Mouse (Mus musculus): Measurements from ENCODE around the gene Ebf3. TPM values are rescaled to one million over a fixed set of nuclear protein-coding genes. Genes with fewer than 3 reads are reported as not detected.

The Ebf3 gene
- polyA plus RNA-seq, 1 experiment from 2014 or later: 1.6 TPM

DNA sequence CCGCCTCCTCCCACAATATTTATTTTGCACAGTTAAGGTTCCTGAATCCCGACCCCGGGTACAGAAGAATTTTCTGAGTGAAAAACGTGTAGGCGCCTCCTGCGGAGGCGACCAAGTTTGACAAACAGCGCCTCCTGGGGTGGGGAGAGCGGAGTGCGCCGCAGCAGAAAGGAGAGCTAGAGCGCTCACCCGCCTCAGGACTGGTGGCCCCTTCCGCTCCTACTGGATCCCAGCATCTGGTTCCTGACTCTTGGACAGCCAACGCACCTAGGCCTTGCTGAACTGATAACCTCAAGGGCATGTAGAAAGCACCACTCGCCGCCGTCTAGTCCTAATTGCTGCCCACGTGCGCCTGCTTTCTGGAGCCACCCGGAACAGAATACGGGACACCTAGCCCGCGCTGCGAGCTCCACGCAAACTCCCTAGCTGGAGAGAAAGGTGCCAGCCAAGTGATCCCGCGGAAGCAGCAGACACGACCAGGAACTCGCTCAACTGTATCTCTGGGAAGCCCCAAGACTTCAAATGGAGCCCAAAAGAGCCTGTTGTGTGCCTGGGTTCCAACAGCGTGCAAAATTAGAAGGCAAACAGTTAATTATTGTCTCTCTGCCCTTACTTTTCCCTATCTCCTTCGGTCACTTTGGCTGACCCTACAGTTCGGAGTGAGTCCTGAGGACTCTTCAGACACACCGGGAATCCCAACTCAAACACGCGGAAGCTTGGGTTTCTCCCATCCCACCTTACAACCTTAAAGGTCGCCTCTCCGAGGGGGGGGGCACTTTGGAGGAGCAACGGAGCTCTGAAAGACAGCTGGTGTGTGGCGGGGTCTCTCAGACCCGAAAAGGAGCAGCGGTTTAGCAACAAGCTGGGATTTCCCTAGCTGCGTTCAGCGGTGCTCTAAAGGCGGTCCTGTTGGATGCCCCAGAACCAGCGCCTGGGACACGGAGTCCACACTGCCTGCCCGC is 5.0 kb upstream of the Ebf3 start:
- H3K36me3 ChIP-seq (ENCODE audit: control insufficient read depth, insufficient read depth, low read length): no peaks in the 10 kb centered on the region
- no peak overlapping the region for H3K4me2 ChIP-seq (replicated peaks; ENCODE audit: low read depth, low read length)
- H3K9ac ChIP-seq (replicated peaks; ENCODE audit: low read depth, low read length): no peak overlapping the region
- no peak overlapping the region for H3K4me3 ChIP-seq (ENCODE audit: low read depth, low read length)
- peaks cover 82% of the 10 kb centered on the region for H3K27me3 ChIP-seq (ENCODE audit: control insufficient read depth, insufficient read depth, low read length)
- peaks cover 13% of the 10 kb centered on the region for H3K4me1 ChIP-seq (ENCODE audit: control insufficient read depth, insufficient read depth, low read length)
- ATAC-seq (ENCODE audit: insufficient number of reproducible peaks, insufficient read depth, low FRiP score, low read depth): peak; percentile 16; the same call in 1 of the 2 replicates
- H3K9me3 ChIP-seq (ENCODE audit: control insufficient read depth, low read depth, low read length): no peaks in the 10 kb centered on the region
- under 1% methylated on average over 48 of the region's 48 CpGs for WGBS
- H3K27ac ChIP-seq (ENCODE audit: low read length): no peak overlapping the region

DNA sequence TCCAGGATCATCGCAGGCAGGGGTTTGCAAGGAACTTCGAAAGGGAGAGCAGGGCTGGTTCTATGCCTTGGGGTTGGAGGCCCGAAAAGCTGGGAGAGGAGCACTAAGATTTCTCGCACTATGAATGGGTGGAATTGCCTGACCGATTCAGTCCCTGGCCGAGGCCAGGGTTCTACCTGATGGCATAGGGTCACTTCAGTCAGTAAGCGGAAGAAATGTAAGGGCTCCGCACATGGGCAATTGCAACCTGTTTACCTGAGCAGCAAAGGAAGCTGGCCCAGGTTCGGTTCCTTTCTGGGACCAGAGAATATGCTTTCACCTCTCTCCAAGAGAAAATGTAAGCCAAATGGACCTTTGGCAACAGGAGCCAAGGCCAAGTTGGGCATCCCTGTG is 4.1 kb upstream of the Ebf3 start:
- 7% methylated on average over 9 of the region's 9 CpGs for WGBS
- H3K4me2 ChIP-seq (replicated peaks; ENCODE audit: low read depth, low read length): no peak overlapping the region
- no peak overlapping the region for H3K27ac ChIP-seq (ENCODE audit: low read length)
- H3K36me3 ChIP-seq (ENCODE audit: control insufficient read depth, insufficient read depth, low read length): no peaks in the 10 kb centered on the region
- peaks cover 75% of the 10 kb centered on the region for H3K27me3 ChIP-seq (ENCODE audit: control insufficient read depth, insufficient read depth, low read length)
- no peak for ATAC-seq (ENCODE audit: insufficient number of reproducible peaks, insufficient read depth, low FRiP score, low read depth)
- H3K9me3 ChIP-seq (ENCODE audit: control insufficient read depth, low read depth, low read length): no peaks in the 10 kb centered on the region
- H3K4me3 ChIP-seq (ENCODE audit: low read depth, low read length): no peak overlapping the region
- H3K4me1 ChIP-seq (ENCODE audit: control insufficient read depth, insufficient read depth, low read length): peaks cover 18% of the 10 kb centered on the region
- no peak overlapping the region for H3K9ac ChIP-seq (replicated peaks; ENCODE audit: low read depth, low read length)

DNA sequence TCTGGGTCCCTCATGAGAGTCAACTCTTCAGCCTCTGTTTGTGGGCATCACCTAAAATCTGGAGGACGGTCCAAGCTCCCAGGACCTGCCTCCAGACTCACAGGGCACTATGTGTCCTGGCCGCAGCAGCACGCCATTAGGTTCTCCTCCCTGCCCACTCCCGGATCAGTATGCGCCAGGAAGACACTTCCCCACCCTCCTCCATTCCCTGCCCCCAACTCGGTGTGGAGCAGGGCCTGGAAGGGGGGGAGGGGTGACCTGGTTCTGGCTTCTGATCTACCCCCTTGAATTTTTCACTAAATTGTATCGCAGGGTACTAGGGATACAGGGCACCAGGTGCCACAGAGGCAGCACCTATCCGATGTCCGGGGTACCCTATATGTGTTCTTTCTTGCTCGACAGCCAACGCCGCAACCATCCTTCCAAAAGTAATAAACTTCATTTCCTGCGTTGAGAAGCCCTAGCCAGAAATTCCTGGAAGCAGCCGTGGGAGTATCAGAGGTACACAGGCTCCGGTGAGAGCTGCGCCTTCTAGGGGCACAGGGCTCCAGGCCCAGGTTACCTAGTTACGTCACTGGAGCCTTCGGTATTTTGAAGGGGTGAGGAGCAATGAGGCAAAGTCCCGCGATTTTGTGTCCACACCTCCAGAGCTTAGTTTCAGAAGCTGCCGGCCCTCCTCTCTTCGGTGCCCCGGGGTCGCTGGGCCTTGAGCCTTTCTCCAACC is 3.6 kb upstream of the Ebf3 start:
- Histone ChIP-seq H3K9me3 (ENCODE audit: control insufficient read depth, low read depth, low read length) (no peaks in the 10 kb centered on the region), H3K27me3 (ENCODE audit: control insufficient read depth, insufficient read depth, low read length) (peaks cover 69% of the 10 kb centered on the region), H3K9ac (replicated peaks; ENCODE audit: low read depth, low read length) (no peak overlapping the region), H3K4me1 (ENCODE audit: control insufficient read depth, insufficient read depth, low read length) (peaks cover 16% of the 10 kb centered on the region), H3K36me3 (ENCODE audit: control insufficient read depth, insufficient read depth, low read length) (no peaks in the 10 kb centered on the region), H3K4me3 (ENCODE audit: low read depth, low read length) (peak overlapping the region; percentile 3; the same call in 1 of the 2 replicates), H3K4me2 (replicated peaks; ENCODE audit: low read depth, low read length) (no peak overlapping the region; the same call in 1 of the 2 replicates), H3K27ac (ENCODE audit: low read length) (no peak overlapping the region)
- ATAC-seq (ENCODE audit: insufficient number of reproducible peaks, insufficient read depth, low FRiP score, low read depth): no peak
- 3% methylated on average over 24 of the region's 24 CpGs for WGBS

DNA sequence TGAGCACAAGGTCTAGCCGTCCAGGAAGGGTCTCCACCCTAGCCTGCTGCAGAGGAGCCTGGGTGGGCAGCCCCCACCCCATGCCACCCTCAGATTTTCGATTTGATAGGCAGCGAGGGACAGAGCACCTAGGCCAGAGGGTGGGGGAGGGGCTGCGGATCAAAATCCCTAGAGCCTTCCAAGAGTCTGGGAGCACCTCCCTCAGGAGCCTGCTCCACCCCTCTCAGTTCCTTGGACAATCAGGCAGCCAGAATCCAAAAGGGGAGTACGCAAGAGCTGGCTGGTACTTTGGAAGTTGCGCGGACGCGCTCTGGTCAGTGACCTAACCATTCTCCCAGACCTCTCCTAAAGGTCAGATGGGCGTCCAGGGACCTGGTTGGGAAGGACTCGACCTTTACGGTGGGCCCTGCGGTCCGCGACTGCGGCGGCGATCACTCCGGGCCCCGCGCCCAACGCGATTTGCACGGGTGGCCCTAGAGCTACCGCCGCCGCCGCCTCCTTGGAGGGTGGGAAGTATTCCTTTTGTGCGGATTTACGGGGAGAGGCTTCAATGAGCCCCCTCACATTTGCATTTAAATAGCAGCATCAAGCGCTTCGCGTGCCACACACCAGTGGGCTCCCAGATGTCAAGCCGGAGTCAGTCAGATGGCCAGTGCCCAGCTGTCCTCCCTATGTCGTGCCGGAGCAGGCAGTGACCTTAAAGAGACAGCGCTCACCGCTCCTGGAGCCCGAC is 2.8 kb upstream of the Ebf3 start:
- Histone ChIP-seq H3K4me2 (replicated peaks; ENCODE audit: low read depth, low read length) (no peak overlapping the region; the same call in 1 of the 2 replicates), H3K27ac (ENCODE audit: low read length) (no peak overlapping the region), H3K9ac (replicated peaks; ENCODE audit: low read depth, low read length) (no peak overlapping the region), H3K4me1 (ENCODE audit: control insufficient read depth, insufficient read depth, low read length) (0 out of 2 replicates have a peak, but pooled peaks cover 9% of the 10 kb centered on the region), H3K27me3 (ENCODE audit: control insufficient read depth, insufficient read depth, low read length) (peaks cover 66% of the 10 kb centered on the region), H3K36me3 (ENCODE audit: control insufficient read depth, insufficient read depth, low read length) (no peaks in the 10 kb centered on the region), H3K9me3 (ENCODE audit: control insufficient read depth, low read depth, low read length) (no peaks in the 10 kb centered on the region), H3K4me3 (ENCODE audit: low read depth, low read length) (peak overlapping the region; percentile 3; the same call in 1 of the 2 replicates)
- WGBS: under 1% methylated on average over 39 of the region's 39 CpGs
- ATAC-seq (ENCODE audit: insufficient number of reproducible peaks, insufficient read depth, low FRiP score, low read depth): no peak

DNA sequence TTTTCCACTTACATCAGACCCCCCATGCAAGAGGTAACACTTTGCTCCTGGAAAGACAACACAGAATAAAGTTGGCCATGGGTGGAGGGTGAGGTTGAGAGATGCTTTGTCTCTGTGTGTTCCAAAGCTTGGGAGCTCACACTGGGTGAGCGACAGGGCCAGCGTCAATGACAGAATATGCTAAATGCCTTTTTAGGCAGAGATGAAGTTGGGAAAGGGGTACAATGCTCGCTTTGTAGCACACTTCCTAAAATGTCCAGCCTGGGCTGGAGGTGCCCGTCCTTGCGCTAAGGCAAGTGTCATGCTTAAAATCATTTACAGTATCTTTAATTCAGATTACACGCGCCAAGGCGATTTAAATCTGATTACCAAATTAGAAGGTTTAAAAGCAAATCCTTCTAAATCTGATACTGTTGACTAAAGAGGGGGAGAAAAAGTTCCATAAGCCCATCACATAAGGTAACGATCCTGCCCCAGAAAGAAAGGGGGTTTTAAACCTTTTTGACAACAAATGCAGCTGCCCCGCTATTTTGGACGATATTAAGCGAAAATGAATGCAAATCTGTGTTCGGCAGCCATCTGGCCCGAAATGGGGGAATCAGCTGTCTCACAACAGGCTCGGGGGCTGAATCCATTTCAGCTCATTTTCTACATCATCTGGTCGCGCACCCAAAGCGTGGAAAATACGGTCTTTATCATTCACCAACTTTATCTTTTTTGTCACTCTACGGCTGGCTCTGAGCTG is 2.1 kb upstream of the Ebf3 start:
- H3K4me2 ChIP-seq (replicated peaks; ENCODE audit: low read depth, low read length): no peak overlapping the region; the same call in 1 of the 2 replicates
- H3K4me3 ChIP-seq (ENCODE audit: low read depth, low read length): no peak overlapping the region
- WGBS: 4% methylated on average over 20 of the region's 20 CpGs
- H3K9me3 ChIP-seq (ENCODE audit: control insufficient read depth, low read depth, low read length): no peaks in the 10 kb centered on the region
- no peak overlapping the region for H3K9ac ChIP-seq (replicated peaks; ENCODE audit: low read depth, low read length)
- peaks cover 68% of the 10 kb centered on the region for H3K27me3 ChIP-seq (ENCODE audit: control insufficient read depth, insufficient read depth, low read length)
- H3K4me1 ChIP-seq (ENCODE audit: control insufficient read depth, insufficient read depth, low read length): 0 out of 2 replicates have a peak, but pooled peaks cover 7% of the 10 kb centered on the region
- no peak overlapping the region for H3K27ac ChIP-seq (ENCODE audit: low read length)
- ATAC-seq (ENCODE audit: insufficient number of reproducible peaks, insufficient read depth, low FRiP score, low read depth): no peak
- no peaks in the 10 kb centered on the region for H3K36me3 ChIP-seq (ENCODE audit: control insufficient read depth, insufficient read depth, low read length)

DNA sequence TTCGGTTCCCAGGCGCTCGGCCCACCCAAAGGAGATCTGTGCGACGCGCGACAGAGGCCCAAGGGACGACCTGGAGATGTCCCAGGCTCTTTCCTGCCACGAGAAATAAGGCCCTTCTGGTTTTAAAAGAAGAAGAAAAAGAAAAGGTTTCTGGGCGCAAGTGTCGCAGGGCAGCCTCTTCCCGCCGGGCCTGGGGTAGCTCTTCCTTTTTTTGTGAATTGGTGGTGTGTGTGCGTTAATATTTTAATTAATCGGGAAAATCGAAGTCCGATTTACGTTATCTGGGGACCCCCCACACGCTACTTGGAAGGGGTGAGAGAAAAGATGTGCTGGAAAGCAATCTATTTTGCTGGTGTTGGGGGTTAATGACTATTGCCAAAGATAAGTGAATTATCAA is 1.3 kb upstream of the Ebf3 start:
- Histone ChIP-seq H3K27ac (ENCODE audit: low read length) (no peak overlapping the region), H3K9me3 (ENCODE audit: control insufficient read depth, low read depth, low read length) (no peaks in the 10 kb centered on the region), H3K27me3 (ENCODE audit: control insufficient read depth, insufficient read depth, low read length) (peaks cover 63% of the 10 kb centered on the region), H3K4me2 (replicated peaks; ENCODE audit: low read depth, low read length) (peak overlapping the region; percentile 96; the same call in 1 of the 2 replicates), H3K4me3 (ENCODE audit: low read depth, low read length) (peak overlapping the region; percentile 5; the same call in 1 of the 2 replicates), H3K36me3 (ENCODE audit: control insufficient read depth, insufficient read depth, low read length) (no peaks in the 10 kb centered on the region), H3K4me1 (ENCODE audit: control insufficient read depth, insufficient read depth, low read length) (0 out of 2 replicates have a peak, but pooled peaks cover 7% of the 10 kb centered on the region), H3K9ac (replicated peaks; ENCODE audit: low read depth, low read length) (no peak overlapping the region)
- WGBS: 2% methylated on average over 19 of the region's 19 CpGs
- no peak for ATAC-seq (ENCODE audit: insufficient number of reproducible peaks, insufficient read depth, low FRiP score, low read depth)

DNA sequence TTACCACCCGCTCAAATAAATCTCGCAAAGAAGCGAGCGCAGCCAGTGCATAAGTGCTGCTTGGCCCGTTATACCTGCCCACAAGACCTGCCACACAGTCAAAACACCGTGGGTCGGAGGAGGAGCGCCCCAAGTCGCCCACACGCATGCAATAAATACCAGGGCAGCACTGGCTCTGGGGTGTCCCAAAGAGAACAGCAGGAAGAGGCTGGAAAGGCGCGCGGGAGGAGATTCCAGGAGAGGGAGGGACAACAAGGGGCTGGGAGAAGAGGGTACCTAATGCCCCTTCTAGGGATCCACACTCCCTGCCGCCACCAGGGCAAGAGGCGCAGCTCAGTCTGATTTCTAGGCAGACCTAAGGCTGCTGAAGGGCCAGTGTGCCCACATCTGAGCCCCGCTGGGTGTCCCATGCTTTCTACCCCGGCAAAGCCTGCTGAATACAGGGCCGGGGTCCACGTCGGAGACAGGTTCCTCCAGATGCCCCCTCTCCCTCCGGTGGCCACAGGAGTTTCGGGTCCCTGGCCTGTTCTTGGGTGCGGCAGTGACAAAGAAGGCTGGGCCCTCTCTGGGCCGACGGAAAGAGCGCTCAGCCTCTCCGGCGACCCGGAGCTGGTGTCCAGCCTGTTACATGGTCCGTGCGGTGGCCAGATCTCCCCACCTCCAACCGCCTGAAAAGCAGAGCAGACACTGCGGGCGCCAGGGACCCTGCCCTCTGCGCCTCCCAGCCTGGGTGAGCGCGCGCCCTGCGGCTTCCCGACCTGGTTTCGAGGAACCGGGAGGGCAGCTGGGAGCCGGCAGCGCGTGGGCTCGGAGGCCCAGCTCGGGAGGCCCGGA is 682 bp upstream of the Ebf3 start:
- Histone ChIP-seq H3K4me1 (ENCODE audit: control insufficient read depth, insufficient read depth, low read length) (0 out of 2 replicates have a peak, but pooled peaks cover 8% of the 10 kb centered on the region), H3K27me3 (ENCODE audit: control insufficient read depth, insufficient read depth, low read length) (peaks cover 58% of the 10 kb centered on the region), H3K4me2 (replicated peaks; ENCODE audit: low read depth, low read length) (peak overlapping the region; percentile 96), H3K4me3 (ENCODE audit: low read depth, low read length) (peak overlapping the region; percentile 54), H3K9me3 (ENCODE audit: control insufficient read depth, low read depth, low read length) (no peaks in the 10 kb centered on the region), H3K27ac (ENCODE audit: low read length) (no peak overlapping the region), H3K36me3 (ENCODE audit: control insufficient read depth, insufficient read depth, low read length) (no peaks in the 10 kb centered on the region), H3K9ac (replicated peaks; ENCODE audit: low read depth, low read length) (no peak overlapping the region)
- under 1% methylated on average over 47 of the region's 48 CpGs for WGBS
- no peak for ATAC-seq (ENCODE audit: insufficient number of reproducible peaks, insufficient read depth, low FRiP score, low read depth)

All from stomach, embryonic 14.5 days (tissue).